Mouse (Mus musculus) lung, adult 10 weeks (tissue): ENCODE results near the gene Slc25a53. TPM values are rescaled to one million over a fixed set of nuclear protein-coding genes. Genes with fewer than 3 reads are reported as not detected.

Source experiments
- polyA plus RNA-seq: library from polyadenylated mRNA; stranded (reverse); fragments of 350-450 nt; fragmentation: Illumina TruSeq; extraction: RNeasy Lipid Tissue Mini Kit (QIAGEN cat#74804); gene quantifications from one replicate; pipeline ENCODE4 v1.2.3, GENCODE M21; 2014; ENCODE audit warnings: low read depth, low replicate concordance; ENCODE audit not compliant: insufficient read depth

Gene Slc25a53
- 5.7 TPM for polyA plus RNA-seq

GRCm38 (mm10) chrX:137038000-137038483 lies at the start of gene Slc25a53:
Gene Slc25a53, minus strand, starts transcription at chrX:137038302.

GRCm38 (mm10) chrX:137049425-137050225 lies 11.5 kb upstream of the Slc25a53 start, which contains the start of gene Fam199x:
Gene Fam199x, plus strand, starts transcription at chrX:137049594.

GRCm38 (mm10) chrX:136992978-136993547 lies 45.0 kb downstream of the Slc25a53 start, which contains the start of gene Zcchc18:
Gene Zcchc18, plus strand, starts transcription at chrX:136993155.

GRCm38 (mm10) chrX:136976424-136977084 lies 61.5 kb downstream of the Slc25a53 start, which contains the start of the genes Tmsb15l and Tmsb15b1:
Gene Tmsb15l, minus strand, starts transcription at chrX:136976869.
Gene Tmsb15b1, minus strand, starts transcription at chrX:136976874.

GRCm38 (mm10) chrX:136975397-136975796 lies 62.7 kb downstream of the Slc25a53 start, which contains the start of gene Tmsb15b2:
Gene Tmsb15b2, minus strand, starts transcription at chrX:136975497.

Other genes starting within 250 kb of the Slc25a53 start
- 1.5 TPM for gene Plp1, start 215.6 kb downstream of the Slc25a53 start, polyA plus RNA-seq
- not detected for gene Rab9b, start 169.5 kb downstream of the Slc25a53 start, polyA plus RNA-seq
- not detected for gene H2bfm, start 111.0 kb downstream of the Slc25a53 start, polyA plus RNA-seq
- gene Tmsb15b2, start 62.8 kb downstream of the Slc25a53 start, polyA plus RNA-seq = 3.6 TPM
- 3.9 TPM for gene Tmsb15l, start 61.4 kb downstream of the Slc25a53 start, polyA plus RNA-seq
- 4.3 TPM for gene Tmsb15b1, start 61.4 kb downstream of the Slc25a53 start, polyA plus RNA-seq
- gene Zcchc18, start 45.1 kb downstream of the Slc25a53 start, polyA plus RNA-seq = 1.2 TPM
- gene Fam199x, start 11.3 kb upstream of the Slc25a53 start, polyA plus RNA-seq = 1.7 TPM
- not detected for gene Esx1, start 83.8 kb upstream of the Slc25a53 start, polyA plus RNA-seq